Mouse (Mus musculus): ENCODE measurements around the gene Gm14305. TPM values are rescaled to one million over a fixed set of nuclear protein-coding genes. Genes with fewer than 3 reads are reported as not detected.
"Not testable (repeated sequence)": the region's sequence is repeated elsewhere in the genome, so short reads cannot be mapped to it uniquely, and the experiment has no call there.

The Gm14305 gene
- polyA plus RNA-seq (2015; fragmentation: Nextera tagmentation; extraction: Ambion mirVana), result 27.6 and 29.5 TPM in 2 replicates

- not testable (repeated sequence) for H3K9ac ChIP-seq; H3K9me3 ChIP-seq (replicated peaks); ATAC-seq (ENCODE audit: insufficient number of reproducible peaks, low FRiP score, low TSS enrichment, low read depth); H3K27ac ChIP-seq (replicated peaks); H3K4me1 ChIP-seq; H3K36me3 ChIP-seq; H3K27me3 ChIP-seq
- peak within 1 kb of the TSS; percentile 49 for H3K4me3 ChIP-seq (replicated peaks)
- H3K4me2 ChIP-seq (replicated peaks), result peak within 1 kb of the TSS; percentile 36
- 0% methylated on average over 1 of the region's 6 CpGs for WGBS
These were observed at the start of gene Gm14305 for GRCm38 (mm10) chr2:176708051-176708450. Gm14305 (plus strand) TSS chr2:176708328.

GRCm38 (mm10) chr2:176670222-176670621 lies 37.9 kb upstream of the Gm14305 start, which contains the start of gene Zfp973:
Zfp973 (plus strand) TSS chr2:176670522.
- not testable (repeated sequence) for H3K4me2 ChIP-seq (replicated peaks); ATAC-seq (ENCODE audit: insufficient number of reproducible peaks, low FRiP score, low TSS enrichment, low read depth); H3K27ac ChIP-seq (replicated peaks); H3K9me3 ChIP-seq (replicated peaks); H3K4me3 ChIP-seq (replicated peaks); H3K36me3 ChIP-seq; H3K27me3 ChIP-seq; H3K9ac ChIP-seq; H3K4me1 ChIP-seq
- WGBS, result no CpG with 5 or more reads among the region's 6 CpGs

Other genes with a start within 250 kb of the Gm14305 start
- 2.2 and 3.0 TPM in 2 replicates for gene Gm14434, start 221.5 kb upstream of the Gm14305 start, polyA plus RNA-seq (2015; fragmentation: Nextera tagmentation; extraction: Ambion mirVana)
- not detected in 2 replicates for gene Zfp967, start 187.3 kb upstream of the Gm14305 start, polyA plus RNA-seq (2015; fragmentation: Nextera tagmentation; extraction: Ambion mirVana)
- 17.0 and 22.1 TPM in 2 replicates for gene Gm14308, start 72.0 kb upstream of the Gm14305 start, polyA plus RNA-seq (2015; fragmentation: Nextera tagmentation; extraction: Ambion mirVana)
- gene Zfp973, start 37.8 kb upstream of the Gm14305 start, polyA plus RNA-seq (2015; fragmentation: Nextera tagmentation; extraction: Ambion mirVana), result 8.3 and 9.2 TPM in 2 replicates
- gene Gm14295, start 90.3 kb downstream of the Gm14305 start, polyA plus RNA-seq (2015; fragmentation: Nextera tagmentation; extraction: Ambion mirVana), result 13.0 TPM in 2 replicates
- gene Gm14408, start 122.8 kb downstream of the Gm14305 start, polyA plus RNA-seq (2015; fragmentation: Nextera tagmentation; extraction: Ambion mirVana), result not detected in 2 replicates
- gene Gm14296, start 219.5 kb downstream of the Gm14305 start, polyA plus RNA-seq (2015; fragmentation: Nextera tagmentation; extraction: Ambion mirVana), result 4.7 and 11.1 TPM in 2 replicates

All from embryonic facial prominence, embryonic 15.5 days (tissue).